Mouse (Mus musculus) inflammation-experienced regulatory T-cells (primary cell): ENCODE measurements around the gene G6pc. TPM values are rescaled to one million over a fixed set of nuclear protein-coding genes. Genes with fewer than 3 reads are reported as not detected.

ENCODE experiments used
- polyA plus RNA-seq, 2 experiments: library from polyadenylated mRNA; unstranded; fragments of 100-300 nt; shearing (Covaris generic); gene quantifications; one replicate each; pipeline ENCODE4 v1.2.1; 2017

G6pc gene
- not detected for polyA plus RNA-seq

GRCm38 (mm10) chr11:101367326-101367935 lies at the start of gene G6pc:
TSS of gene G6pc (plus strand) at chr11:101367561.

GRCm38 (mm10) chr11:101324763-101325162 lies 42.6 kb upstream of the G6pc start, which contains the start of gene Aoc2:
TSS of gene Aoc2 (plus strand) at chr11:101325063.

GRCm38 (mm10) chr11:101330371-101330924 lies 36.9 kb upstream of the G6pc start, which contains the start of gene Aoc3:
TSS of gene Aoc3 (plus strand) at chr11:101330605.

GRCm38 (mm10) chr11:101417101-101417855 lies 49.9 kb downstream of the G6pc start, which contains the start of gene Aarsd1:
TSS of gene Aarsd1 (minus strand) at chr11:101417615.

GRCm38 (mm10) chr11:101424105-101424851 lies 56.9 kb downstream of the G6pc start, which contains the start of gene Gm27029:
TSS of gene Gm27029 (minus strand) at chr11:101424796.

GRCm38 (mm10) chr11:101424925-101425813 lies 57.8 kb downstream of the G6pc start, which contains the start of the genes Rundc1 and Ptges3l:
TSS of gene Rundc1 (plus strand) at chr11:101425085.
TSS of gene Ptges3l (minus strand) at chr11:101425333.

Other genes with a start within 250 kb of the G6pc start
- gene Retreg3, start 247.7 kb upstream of the G6pc start, polyA plus RNA-seq, result 10 to 100 TPM; 68.5 to 73.8 TPM
- gene Tubg1, start 247.6 kb upstream of the G6pc start, polyA plus RNA-seq, result 10 to 100 TPM; 36.2 to 39.8 TPM
- gene Tubg2, start 211.7 kb upstream of the G6pc start, polyA plus RNA-seq, result 1 to 10 TPM; 4.0 to 6.8 TPM
- under 1 TPM; 0.25 to 0.27 TPM for gene Cntnap1, start 197.0 kb upstream of the G6pc start, polyA plus RNA-seq
- gene Plekhh3, start 196.2 kb upstream of the G6pc start, polyA plus RNA-seq, result 1 to 10 TPM in 1 of 2 experiments, under 1 TPM in 1; 0.14 to 1.2 TPM
- gene Ccr10, start 192.1 kb upstream of the G6pc start, polyA plus RNA-seq, result 1 to 10 TPM in 1 of 2 experiments, under 1 TPM in 1; 0.70 to 5.0 TPM
- 10 to 100 TPM; 66.9 to 83.4 TPM for gene Ezh1, start 141.1 kb upstream of the G6pc start, polyA plus RNA-seq
- 1 to 10 TPM in 1 of 2 experiments, not detected in 1; 1.3 TPM for gene Ramp2, start 121.5 kb upstream of the G6pc start, polyA plus RNA-seq
- 100 to 1,000 TPM; 145 to 147 TPM for gene Vps25, start 113.9 kb upstream of the G6pc start, polyA plus RNA-seq
- gene Wnk4, start 107.0 kb upstream of the G6pc start, polyA plus RNA-seq, result 1 to 10 TPM; 2.7 to 2.9 TPM
- gene Cntd1, start 88.5 kb upstream of the G6pc start, polyA plus RNA-seq, result 1 to 10 TPM in 1 of 2 experiments, under 1 TPM in 1; 0.90 to 1.2 TPM
- gene Coa3, start 88.4 kb upstream of the G6pc start, polyA plus RNA-seq, result 100 to 1,000 TPM; 101 to 110 TPM
- gene Becn1, start 65.3 kb upstream of the G6pc start, polyA plus RNA-seq, result 100 to 1,000 TPM; 184 to 206 TPM
- gene Psme3, start 51.3 kb upstream of the G6pc start, polyA plus RNA-seq, result 100 to 1,000 TPM; 161 to 164 TPM
- gene Aoc2, start 42.5 kb upstream of the G6pc start, polyA plus RNA-seq, result 1 to 10 TPM; 3.5 to 4.0 TPM
- gene Aoc3, start 37.0 kb upstream of the G6pc start, polyA plus RNA-seq, result under 1 TPM; 0.09 to 0.12 TPM
- 10 to 100 TPM; 30.6 to 35.3 TPM for gene Aarsd1, start 50.1 kb downstream of the G6pc start, polyA plus RNA-seq
- 1 to 10 TPM; 1.5 to 3.9 TPM for gene Gm27029, start 57.2 kb downstream of the G6pc start, polyA plus RNA-seq
- gene Rundc1, start 57.5 kb downstream of the G6pc start, polyA plus RNA-seq, result 10 to 100 TPM; 28.1 to 38.0 TPM
- 1 to 10 TPM; 4.3 to 5.1 TPM for gene Ptges3l, start 57.8 kb downstream of the G6pc start, polyA plus RNA-seq
- 100 to 1,000 TPM; 267 to 297 TPM for gene Rpl27, start 74.7 kb downstream of the G6pc start, polyA plus RNA-seq
- 100 to 1,000 TPM; 165 to 180 TPM for gene Ifi35, start 80.8 kb downstream of the G6pc start, polyA plus RNA-seq
- gene Rnd2, start 97.4 kb downstream of the G6pc start, polyA plus RNA-seq, result 1 to 10 TPM in 1 of 2 experiments, under 1 TPM in 1; 0.30 to 3.6 TPM
- under 1 TPM; 0.70 to 0.72 TPM for gene Vat1, start 98.7 kb downstream of the G6pc start, polyA plus RNA-seq
- 1 to 10 TPM; 1.5 to 3.2 TPM for gene Brca1, start 184.4 kb downstream of the G6pc start, polyA plus RNA-seq
- 100 to 1,000 TPM in 1 of 2 experiments, 10 to 100 TPM in 1; 96.3 to 115 TPM for gene Nbr1, start 184.6 kb downstream of the G6pc start, polyA plus RNA-seq
- 10 to 100 TPM; 12.2 to 12.5 TPM for gene Tmem106a, start 214.7 kb downstream of the G6pc start, polyA plus RNA-seq
- 1 to 10 TPM in 1 of 2 experiments, under 1 TPM in 1; 0.29 to 1.6 TPM for gene Gm11634, start 231.7 kb downstream of the G6pc start, polyA plus RNA-seq